Comparison of ENCODE assay signal across 18 mouse cellular contexts in genomic region chr3:131737953-131738598, GRCm38 (mm10).
A peak's percentile ranks its signal among the peaks of the same experiment; 100 is the strongest.
DNase-seq lines count a peak whose midpoint lies in the region; ATAC-seq and TF ChIP-seq lines count a peak whose summit lies in the region.
"Had no signal": no experiment of that assay in that cellular context is flagged by ENCODE, and none has a peak within 500 bp of the region (broad histone marks: within the 10 kb centered on the region; RNA-seq: fewer than 3 reads in every experiment).

No protein-coding gene starts in this region.

- H3K9me3 ChIP-seq in kidney, postnatal 0 days (replicated peaks; ENCODE audit: low read length): no peaks in the 10 kb centered on the region
- H3K9me3 ChIP-seq in limb, embryonic 13.5 days: no peaks in the 10 kb centered on the region
- H3K9me3 ChIP-seq: hindbrain, embryonic 15.5 days; midbrain, embryonic 10.5 days had no signal

- no peak; the same call in 1 of the 2 replicates for ATAC-seq in kidney, postnatal 0 days (replicated peaks; ENCODE audit: low FRiP score, low read depth)
- ATAC-seq in limb, embryonic 13.5 days (ENCODE audit: low FRiP score, low read depth): no peak
- ATAC-seq: CD4-positive, CD25-positive, alpha-beta regulatory T cell, adult 4 months had no signal

- H3K27ac ChIP-seq in kidney, postnatal 0 days: no peak overlapping the region
- H3K27ac ChIP-seq in kidney, adult 2 months (ENCODE audit: insufficient read depth, low read depth, low read length): no peak overlapping the region
- no peak overlapping the region for H3K27ac ChIP-seq in limb, embryonic 13.5 days
- H3K27ac ChIP-seq: hindbrain, embryonic 15.5 days; midbrain, embryonic 10.5 days had no signal

- no peaks in the 10 kb centered on the region for H3K4me1 ChIP-seq in kidney, postnatal 0 days (replicated peaks; ENCODE audit: insufficient read depth, low read length)
- H3K4me1 ChIP-seq in kidney, adult 2 months (ENCODE audit: control insufficient read depth, insufficient read depth, low read length): no peaks in the 10 kb centered on the region
- H3K4me1 ChIP-seq in limb, embryonic 13.5 days: peaks cover 17% of the 10 kb centered on the region
- H3K4me1 ChIP-seq: hindbrain, embryonic 15.5 days; midbrain, embryonic 10.5 days had no signal

- H3K27me3 ChIP-seq in kidney, postnatal 0 days (ENCODE audit: insufficient read depth, low read length): no peaks in the 10 kb centered on the region
- H3K27me3 ChIP-seq in kidney, adult 2 months (replicated peaks; ENCODE audit: control insufficient read depth, insufficient read depth, low read length): no peaks in the 10 kb centered on the region
- H3K27me3 ChIP-seq in limb, embryonic 13.5 days: no peaks in the 10 kb centered on the region
- H3K27me3 ChIP-seq: hindbrain, embryonic 15.5 days had no signal

- no peak overlapping the region for H3K4me3 ChIP-seq in kidney, postnatal 0 days (replicated peaks; ENCODE audit: low read depth, low read length)
- no peak overlapping the region for H3K4me3 ChIP-seq in kidney, adult 2 months (ENCODE audit: insufficient read depth, low read depth, low read length)
- H3K4me3 ChIP-seq in limb, embryonic 13.5 days: peak overlapping the region; percentile 15
- H3K4me3 ChIP-seq: hindbrain, embryonic 15.5 days; midbrain, embryonic 10.5 days had no signal

- no peaks in the 10 kb centered on the region for H3K36me3 ChIP-seq in kidney, postnatal 0 days (ENCODE audit: insufficient read depth, low read length)
- no peaks in the 10 kb centered on the region for H3K36me3 ChIP-seq in kidney, adult 2 months (ENCODE audit: control insufficient read depth, insufficient read depth, low read length)
- no peaks in the 10 kb centered on the region for H3K36me3 ChIP-seq in limb, embryonic 13.5 days
- H3K36me3 ChIP-seq: G1E; hindbrain, embryonic 15.5 days; midbrain, embryonic 10.5 days had no signal

- peak overlapping the region; percentile 37 for H3K4me2 ChIP-seq in kidney, postnatal 0 days (ENCODE audit: low read length)
- H3K4me2 ChIP-seq in limb, embryonic 13.5 days (replicated peaks): peak overlapping the region; percentile 54
- H3K4me2 ChIP-seq: heart, embryonic 11.5 days; hindbrain, embryonic 15.5 days had no signal

- no peak overlapping the region for H3K9ac ChIP-seq in kidney, postnatal 0 days (ENCODE audit: low read depth, low read length)
- H3K9ac ChIP-seq in limb, embryonic 13.5 days: no peak overlapping the region
- H3K9ac ChIP-seq: hindbrain, embryonic 15.5 days had no signal

- peak; percentile 8 to 25 for DNase-seq in cerebellum, postnatal 14 days
- no peak for DNase-seq in cerebellum, adult 18-20 months
- peak; percentile 28 for DNase-seq in kidney, postnatal 0 days (ENCODE audit: low spot score)
- DNase-seq in kidney, adult 2 months: no peak
- DNase-seq in heart, adult 8-10 months (ENCODE audit: low spot score): no peak
- DNase-seq in adrenal gland, postnatal 4 days (ENCODE audit: low spot score in 2 of 2): no peak
- no peak for DNase-seq in frontal cortex, adult 2 months (ENCODE audit: extremely low spot score in 1 of 2, low spot score in 1 of 2)
- DNase-seq: gastrocnemius, postnatal 36 days; liver; lung, adult 2 months; lung, postnatal 36 days; thymus, postnatal 25 days had no signal

- TF ChIP-seq CTCF in kidney, postnatal 0 days (IDR thresholded peaks at IDR 0.05; ENCODE audit: low read depth): no peak
- TF ChIP-seq CTCF in kidney, adult 2 months (conservative IDR thresholded peaks at IDR 0.05; ENCODE audit: insufficient read depth, insufficient read length, low read depth, low read length): no peak

- no peak for TF ChIP-seq POLR2A in kidney, adult 2 months (IDR thresholded peaks at IDR 0.05; ENCODE audit: low read depth, low read length)

- 36% methylated on average over 17 of the region's 17 CpGs for WGBS in kidney, postnatal 0 days
- 38% methylated on average over 17 of the region's 17 CpGs for WGBS in kidney, adult 2 months
- WGBS in limb, embryonic 13.5 days: 18% methylated on average over 17 of the region's 17 CpGs

Comparison
In these comparisons a context has a peak if more than half of its experiments do, and no peak if none do; other contexts are left out.
1. DNase-seq: peak in cerebellum, postnatal 14 days (2 of 2) and kidney, postnatal 0 days (single experiment); none in cerebellum, adult 18-20 months (0 of 2), kidney, adult 2 months (single experiment), heart, adult 8-10 months (single experiment), adrenal gland, postnatal 4 days (0 of 2) and frontal cortex, adult 2 months (0 of 2).